Mouse (Mus musculus): ENCODE results near the gene Zfp512b. TPM values are rescaled to one million over a fixed set of nuclear protein-coding genes. Genes with fewer than 3 reads are reported as not detected.

Zfp512b gene
- polyA plus RNA-seq, 1 experiment from 2014 or later: 10.5 TPM

- Histone ChIP-seq H3K27ac (ENCODE audit: low read depth) (peak overlapping the region; percentile 45), H3K4me3 (ENCODE audit: low read depth, low read length) (no peak overlapping the region), H3K4me1 (ENCODE audit: insufficient read depth) (no peaks in the 10 kb centered on the region), H3K9ac (replicated peaks) (no peak overlapping the region), H3K27me3 (ENCODE audit: insufficient read depth, low read length) (no peaks in the 10 kb centered on the region), H3K9me3 (ENCODE audit: low read length) (no peaks in the 10 kb centered on the region), H3K36me3 (replicated peaks; ENCODE audit: insufficient read depth, low read length) (peaks cover 40% of the 10 kb centered on the region), H3K4me2 (ENCODE audit: low read depth, low read length) (no peak overlapping the region)
- TF ChIP-seq EP300 (IDR thresholded peaks at IDR 0.05; ENCODE audit: low read depth) (no peak), CTCF (IDR thresholded peaks at IDR 0.05; ENCODE audit: low read depth) (no peak)
- DNase-seq (no peak), ATAC-seq (peak; percentile 63)
These were observed 38.8 kb downstream of the Zfp512b start for GRCm38 (mm10) chr2:181553772-181554171.

GRCm38 (mm10) chr2:181550233-181550632, 42.4 kb downstream of the Zfp512b start:
- 95% methylated on average over 2 of the region's 2 CpGs for WGBS (ENCODE audit: insufficient replicate concordance)
- Histone ChIP-seq H3K9me3 (ENCODE audit: low read length) (no peaks in the 10 kb centered on the region), H3K27me3 (ENCODE audit: insufficient read depth, low read length) (no peaks in the 10 kb centered on the region), H3K36me3 (replicated peaks; ENCODE audit: insufficient read depth, low read length) (peaks cover 67% of the 10 kb centered on the region), H3K4me3 (ENCODE audit: low read depth, low read length) (no peak overlapping the region), H3K9ac (replicated peaks) (no peak overlapping the region), H3K4me1 (ENCODE audit: insufficient read depth) (no peaks in the 10 kb centered on the region), H3K27ac (ENCODE audit: low read depth) (no peak overlapping the region), H3K4me2 (ENCODE audit: low read depth, low read length) (no peak overlapping the region)
- no peak for DNase-seq
- ATAC-seq: no peak
- no peak for TF ChIP-seq EP300 (IDR thresholded peaks at IDR 0.05; ENCODE audit: low read depth)
- no peak for TF ChIP-seq CTCF (IDR thresholded peaks at IDR 0.05; ENCODE audit: low read depth)

- 84% methylated on average over 5 of the region's 5 CpGs for WGBS (ENCODE audit: insufficient replicate concordance)
- DNase-seq (no peak), ATAC-seq (no peak)
- Histone ChIP-seq H3K4me3 (ENCODE audit: low read depth, low read length) (no peak overlapping the region), H3K4me1 (ENCODE audit: insufficient read depth) (no peaks in the 10 kb centered on the region), H3K9me3 (ENCODE audit: low read length) (no peaks in the 10 kb centered on the region), H3K27me3 (ENCODE audit: insufficient read depth, low read length) (no peaks in the 10 kb centered on the region), H3K9ac (replicated peaks) (no peak overlapping the region), H3K36me3 (replicated peaks; ENCODE audit: insufficient read depth, low read length) (peaks cover 71% of the 10 kb centered on the region), H3K27ac (ENCODE audit: low read depth) (no peak overlapping the region), H3K4me2 (ENCODE audit: low read depth, low read length) (no peak overlapping the region)
- no peak for TF ChIP-seq CTCF (IDR thresholded peaks at IDR 0.05; ENCODE audit: low read depth)
- no peak for TF ChIP-seq EP300 (IDR thresholded peaks at IDR 0.05; ENCODE audit: low read depth)
These were observed 43.9 kb downstream of the Zfp512b start for GRCm38 (mm10) chr2:181548682-181549081.

GRCm38 (mm10) chr2:181548227-181548626, 44.4 kb downstream of the Zfp512b start:
- no peak for DNase-seq
- TF ChIP-seq EP300 (IDR thresholded peaks at IDR 0.05; ENCODE audit: low read depth) (no peak), CTCF (IDR thresholded peaks at IDR 0.05; ENCODE audit: low read depth) (no peak)
- Histone ChIP-seq H3K4me2 (ENCODE audit: low read depth, low read length) (no peak overlapping the region), H3K27ac (ENCODE audit: low read depth) (no peak overlapping the region), H3K27me3 (ENCODE audit: insufficient read depth, low read length) (no peaks in the 10 kb centered on the region), H3K36me3 (replicated peaks; ENCODE audit: insufficient read depth, low read length) (peaks cover 71% of the 10 kb centered on the region), H3K4me3 (ENCODE audit: low read depth, low read length) (no peak overlapping the region), H3K9me3 (ENCODE audit: low read length) (no peaks in the 10 kb centered on the region), H3K4me1 (ENCODE audit: insufficient read depth) (no peaks in the 10 kb centered on the region), H3K9ac (replicated peaks) (no peak overlapping the region; the same call in 1 of the 2 replicates)
- no peak for ATAC-seq
- 38% methylated on average over 1 of the region's 1 CpGs for WGBS (ENCODE audit: insufficient replicate concordance)

GRCm38 (mm10) chr2:181546142-181546541, 46.5 kb downstream of the Zfp512b start:
- H3K4me2 ChIP-seq (ENCODE audit: low read depth, low read length): no peak overlapping the region
- 0 out of 2 replicates have a peak, but pooled peaks have one; percentile 29 for ATAC-seq

GRCm38 (mm10) chr2:181541761-181542380, 50.7 kb downstream of the Zfp512b start:
- no peak overlapping the region for H3K4me3 ChIP-seq (ENCODE audit: low read depth, low read length)
- WGBS (ENCODE audit: insufficient replicate concordance): 77% methylated on average over 6 of the region's 6 CpGs
- ATAC-seq: no peak
- no peak overlapping the region for H3K9ac ChIP-seq (replicated peaks)
- H3K27ac ChIP-seq (ENCODE audit: low read depth): no peak overlapping the region
- H3K36me3 ChIP-seq (replicated peaks; ENCODE audit: insufficient read depth, low read length): peaks cover 18% of the 10 kb centered on the region
- H3K27me3 ChIP-seq (ENCODE audit: insufficient read depth, low read length): no peaks in the 10 kb centered on the region
- H3K4me1 ChIP-seq (ENCODE audit: insufficient read depth): peaks cover 5% of the 10 kb centered on the region
- TF ChIP-seq CTCF (IDR thresholded peaks at IDR 0.05; ENCODE audit: low read depth) (no peak), EP300 (IDR thresholded peaks at IDR 0.05; ENCODE audit: low read depth) (no peak)
- no peaks in the 10 kb centered on the region for H3K9me3 ChIP-seq (ENCODE audit: low read length)
- no peak overlapping the region for H3K4me2 ChIP-seq (ENCODE audit: low read depth, low read length)
- no peak for DNase-seq

More at GRCm38 (mm10) chr2:181546142-181546541, 46.5 kb downstream of the Zfp512b start:
- Histone ChIP-seq H3K36me3 (replicated peaks; ENCODE audit: insufficient read depth, low read length) (peaks cover 55% of the 10 kb centered on the region), H3K4me1 (ENCODE audit: insufficient read depth) (no peaks in the 10 kb centered on the region), H3K27ac (ENCODE audit: low read depth) (no peak overlapping the region), H3K4me3 (ENCODE audit: low read depth, low read length) (no peak overlapping the region), H3K27me3 (ENCODE audit: insufficient read depth, low read length) (no peaks in the 10 kb centered on the region), H3K9me3 (ENCODE audit: low read length) (no peaks in the 10 kb centered on the region), H3K9ac (replicated peaks) (no peak overlapping the region)
- no peak for TF ChIP-seq EP300 (IDR thresholded peaks at IDR 0.05; ENCODE audit: low read depth)
- TF ChIP-seq CTCF (IDR thresholded peaks at IDR 0.05; ENCODE audit: low read depth): no peak
- WGBS (ENCODE audit: insufficient replicate concordance): 68% methylated on average over 7 of the region's 7 CpGs
- DNase-seq: no peak

All from liver, postnatal 0 days (tissue).